Mouse (Mus musculus): Measurements from ENCODE around the gene Kif17.

GRCm38 (mm10) chr4:138286411-138286810 is 36.2 kb downstream of the Kif17 start:
- TF ChIP-seq CTCF (IDR thresholded peaks at IDR 0.05; ENCODE audit: control insufficient read depth, insufficient read depth, insufficient replicate concordance, low read depth, low read length): no peak
- no peak for TF ChIP-seq POLR2A (IDR thresholded peaks at IDR 0.05; ENCODE audit: control insufficient read depth, low read depth, low read length)
